Comparison of ENCODE assay signal across 22 mouse cellular contexts in genomic region chr10:19503846-19504765, GRCm38 (mm10).
DNase-seq lines count a peak whose midpoint lies in the region; ATAC-seq and TF ChIP-seq lines count a peak whose summit lies in the region.
"Had no signal": no experiment of that assay in that cellular context is flagged by ENCODE, and none has a peak within 500 bp of the region (broad histone marks: within the 10 kb centered on the region; RNA-seq: fewer than 3 reads in every experiment).

No protein-coding gene starts in this region.

- 28% methylated on average over 8 of the region's 8 CpGs for WGBS in thymus, adult 2 months
- 54% methylated on average over 8 of the region's 8 CpGs for WGBS in intestine, embryonic 16.5 days

- H3K4me3 ChIP-seq in thymus, adult 2 months (ENCODE audit: control insufficient read depth, insufficient read depth, low read length), result no peak overlapping the region
- no peak overlapping the region for H3K4me3 ChIP-seq in intestine, embryonic 16.5 days (ENCODE audit: low read length)
- H3K4me3 ChIP-seq: heart, embryonic 10.5 days; hindbrain, embryonic 13.5 days; limb, embryonic 13.5 days; liver, embryonic 15.5 days had no signal

- no peaks in the 10 kb centered on the region; the same call in 1 of the 2 replicates for H3K9me3 ChIP-seq in intestine, embryonic 16.5 days (ENCODE audit: control insufficient read depth, low read length)
- H3K9me3 ChIP-seq: heart, embryonic 10.5 days; hindbrain, embryonic 13.5 days; limb, embryonic 13.5 days; liver, embryonic 15.5 days had no signal

- H3K27me3 ChIP-seq in thymus, adult 2 months (ENCODE audit: control insufficient read depth, insufficient read depth, low read length), result no peaks in the 10 kb centered on the region
- H3K27me3 ChIP-seq in intestine, embryonic 16.5 days (replicated peaks; ENCODE audit: control insufficient read depth, insufficient read depth, low read length), result no peaks in the 10 kb centered on the region
- H3K27me3 ChIP-seq: limb, embryonic 13.5 days; liver, embryonic 15.5 days; Patski had no signal

- DNase-seq in thymus, adult 2 months, result no peak
- no peak for DNase-seq in thymus, postnatal 25 days
- peak; percentile 65 for DNase-seq in CD4-positive, CD25-positive, alpha-beta regulatory T cell, adult 2 months (ENCODE audit: low read depth, low spot score)
- DNase-seq in natural killer cell, adult 2 months (ENCODE audit: low spot score in 2 of 2), result peak; percentile 71 to 86
- no peak for DNase-seq in left cerebral cortex, adult 9 months (ENCODE audit: low spot score in 2 of 2)
- no peak for DNase-seq in kidney, adult 8-10 months
- DNase-seq: adrenal gland, postnatal 36 days; cerebellum, adult 9-11 months; embryo, embryonic 11 days; gastrocnemius, postnatal 25 days; heart, postnatal 10 days; kidney, adult 11 months; kidney, postnatal 4 days; lung, postnatal 10 days; spleen, adult 18-20 months had no signal

- no peak for TF ChIP-seq POLR2A in thymus, adult 2 months (IDR thresholded peaks at IDR 0.05; ENCODE audit: control insufficient read depth, extremely low read depth, insufficient read depth, low read length, poor library complexity)

- no peak overlapping the region for H3K4me2 ChIP-seq in intestine, embryonic 16.5 days (ENCODE audit: low read depth, low read length)
- H3K4me2 ChIP-seq: hindbrain, embryonic 13.5 days; limb, embryonic 13.5 days; liver, embryonic 15.5 days had no signal

- 0 out of 2 replicates have a peak, but pooled peaks have one; percentile 36 for ATAC-seq in common myeloid progenitor, adult 5-6 weeks (replicated peaks; ENCODE audit: low read depth, poor library complexity, severe bottlenecking)
- ATAC-seq in intestine, embryonic 16.5 days, result no peak
- ATAC-seq: Patski had no signal

- H3K9ac ChIP-seq in intestine, embryonic 16.5 days (ENCODE audit: low read depth, low read length), result no peak overlapping the region
- H3K9ac ChIP-seq: hindbrain, embryonic 13.5 days; limb, embryonic 13.5 days; liver, embryonic 15.5 days had no signal

- H3K4me1 ChIP-seq in thymus, adult 2 months (replicated peaks; ENCODE audit: control insufficient read depth, insufficient read depth, low read length), result peaks cover 18% of the 10 kb centered on the region
- H3K4me1 ChIP-seq in intestine, embryonic 16.5 days (ENCODE audit: control insufficient read depth, insufficient read depth, low read length), result no peaks in the 10 kb centered on the region
- H3K4me1 ChIP-seq: hindbrain, embryonic 13.5 days; limb, embryonic 13.5 days; liver, embryonic 15.5 days had no signal

- peak overlapping the region; percentile 34; the same call in 1 of the 2 replicates for H3K27ac ChIP-seq in thymus, adult 2 months (ENCODE audit: control insufficient read depth, insufficient read depth, low read length)
- no peak overlapping the region for H3K27ac ChIP-seq in intestine, embryonic 16.5 days (ENCODE audit: low read length)
- H3K27ac ChIP-seq: heart, embryonic 10.5 days; hindbrain, embryonic 13.5 days; limb, embryonic 13.5 days; liver, embryonic 15.5 days had no signal

- TF ChIP-seq CTCF in thymus, adult 2 months (IDR thresholded peaks at IDR 0.05; ENCODE audit: borderline replicate concordance, control insufficient read depth, extremely low read depth, insufficient read depth, low read length, poor library complexity), result no peak

- no peaks in the 10 kb centered on the region for H3K36me3 ChIP-seq in thymus, adult 2 months (ENCODE audit: control insufficient read depth, insufficient read depth, low read length)
- H3K36me3 ChIP-seq in intestine, embryonic 16.5 days (ENCODE audit: control insufficient read depth, insufficient read depth, low read length), result no peaks in the 10 kb centered on the region
- H3K36me3 ChIP-seq: heart, embryonic 10.5 days; hindbrain, embryonic 13.5 days; limb, embryonic 13.5 days; liver, embryonic 15.5 days had no signal

Comparison
In these comparisons a context has a peak if more than half of its experiments do, and no peak if none do; other contexts are left out.
1. DNase-seq: peak in CD4-positive, CD25-positive, alpha-beta regulatory T cell, adult 2 months (single experiment) and natural killer cell, adult 2 months (2 of 2); none in thymus, adult 2 months (single experiment), thymus, postnatal 25 days (single experiment), left cerebral cortex, adult 9 months (0 of 2) and kidney, adult 8-10 months (0 of 2).